Comparison of ENCODE assay signal across 24 mouse cellular contexts in the genomic region with DNA sequence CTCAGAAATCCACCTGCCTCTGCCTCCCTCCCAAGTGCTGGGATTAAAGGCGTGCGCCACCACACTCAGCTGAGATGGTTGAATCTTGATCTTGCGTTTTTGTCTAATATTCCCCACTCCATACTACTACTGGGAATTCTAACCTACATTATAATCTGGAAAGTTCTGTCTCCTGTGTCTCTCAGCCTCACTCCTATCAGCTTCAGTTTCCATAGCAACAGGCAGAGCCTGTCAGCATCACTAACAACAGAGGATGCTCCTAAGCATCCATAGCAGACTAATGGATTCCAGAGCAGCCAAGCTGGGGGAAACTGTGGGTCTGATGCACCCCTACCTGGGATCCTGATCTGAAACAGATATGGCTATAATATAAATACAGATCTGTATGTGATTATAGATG.
A peak's percentile ranks its signal among the peaks of the same experiment; 100 is the strongest.
DNase-seq lines count a peak whose midpoint lies in the region; ATAC-seq lines count a peak whose summit lies in the region.
"Had no signal": no experiment of that assay in that cellular context is flagged by ENCODE, and none has a peak within 500 bp of the region (broad histone marks: within the 10 kb centered on the region; RNA-seq: fewer than 3 reads in every experiment).

No protein-coding gene starts in this region.

- WGBS in forebrain, embryonic 15.5 days, result 92% methylated on average over 3 of the region's 3 CpGs
- 87% methylated on average over 3 of the region's 3 CpGs for WGBS in forebrain, embryonic 12.5 days
- WGBS in forebrain, embryonic 16.5 days, result 88% methylated on average over 3 of the region's 3 CpGs

- DNase-seq in layer of hippocampus, adult 9-11 months, result peak; percentile 34
- DNase-seq in layer of hippocampus, postnatal 25 days (ENCODE audit: extremely low spot score in 1 of 2, low spot score in 1 of 2), result no peak
- peak; percentile 9 for DNase-seq in retina, embryonic 14.5 days (ENCODE audit: low spot score)
- DNase-seq in cerebellum, adult 18-20 months, result no peak
- DNase-seq: adrenal gland, postnatal 25 days; cerebellum, adult 11 months; cerebellum, postnatal 10 days; gastrocnemius, adult 2 months; kidney, adult 11 months; kidney, postnatal 36 days; lung, adult 18-20 months; lung, postnatal 14 days; right cerebral cortex, adult 18-20 months; right cerebral cortex, postnatal 4 days; thymus, postnatal 14 days had no signal

- ATAC-seq in forebrain, embryonic 15.5 days (replicated peaks), result peak; percentile 63
- no peak for ATAC-seq in forebrain, embryonic 12.5 days (ENCODE audit: low FRiP score)
- ATAC-seq in forebrain, embryonic 16.5 days, result peak; percentile 67
- ATAC-seq: CD4-positive, CD25-positive, alpha-beta regulatory T cell, adult 4 months; liver, embryonic 12.5 days had no signal

- no peaks in the 10 kb centered on the region for H3K27me3 ChIP-seq in forebrain, embryonic 15.5 days
- no peaks in the 10 kb centered on the region for H3K27me3 ChIP-seq in forebrain, embryonic 12.5 days
- no peaks in the 10 kb centered on the region for H3K27me3 ChIP-seq in forebrain, embryonic 16.5 days (replicated peaks; ENCODE audit: control insufficient read depth, insufficient read depth, low read length)
- H3K27me3 ChIP-seq: embryonic facial prominence, embryonic 12.5 days; kidney, embryonic 15.5 days; limb, embryonic 13.5 days; liver, embryonic 12.5 days had no signal

- H3K4me3 ChIP-seq in forebrain, embryonic 15.5 days, result no peak overlapping the region
- no peak overlapping the region for H3K4me3 ChIP-seq in forebrain, embryonic 12.5 days (replicated peaks)
- H3K4me3 ChIP-seq in forebrain, embryonic 16.5 days (replicated peaks; ENCODE audit: low read length), result no peak overlapping the region
- H3K4me3 ChIP-seq: embryonic facial prominence, embryonic 12.5 days; gastrocnemius, adult 2 months; heart, embryonic 10.5 days; kidney, embryonic 15.5 days; limb, embryonic 13.5 days; liver, embryonic 12.5 days had no signal

- H3K4me2 ChIP-seq in forebrain, embryonic 15.5 days (replicated peaks), result no peak overlapping the region
- H3K4me2 ChIP-seq in forebrain, embryonic 12.5 days, result no peak overlapping the region
- no peak overlapping the region for H3K4me2 ChIP-seq in forebrain, embryonic 16.5 days (ENCODE audit: low read length)
- H3K4me2 ChIP-seq: embryonic facial prominence, embryonic 12.5 days; kidney, embryonic 15.5 days; limb, embryonic 13.5 days; liver, embryonic 12.5 days had no signal

- no peak overlapping the region for H3K9ac ChIP-seq in forebrain, embryonic 15.5 days (replicated peaks)
- no peak overlapping the region for H3K9ac ChIP-seq in forebrain, embryonic 12.5 days
- no peak overlapping the region for H3K9ac ChIP-seq in forebrain, embryonic 16.5 days (replicated peaks; ENCODE audit: low read depth, low read length)
- H3K9ac ChIP-seq: embryonic facial prominence, embryonic 12.5 days; kidney, embryonic 15.5 days; limb, embryonic 13.5 days; liver, embryonic 12.5 days had no signal

- no peak overlapping the region for H3K27ac ChIP-seq in forebrain, embryonic 15.5 days (replicated peaks)
- H3K27ac ChIP-seq in forebrain, embryonic 12.5 days, result no peak overlapping the region
- no peak overlapping the region for H3K27ac ChIP-seq in forebrain, embryonic 16.5 days (ENCODE audit: low read length)
- H3K27ac ChIP-seq: embryonic facial prominence, embryonic 12.5 days; gastrocnemius, adult 2 months; heart, embryonic 10.5 days; kidney, embryonic 15.5 days; limb, embryonic 13.5 days; liver, embryonic 12.5 days had no signal

- H3K36me3 ChIP-seq in forebrain, embryonic 15.5 days, result no peaks in the 10 kb centered on the region
- no peaks in the 10 kb centered on the region for H3K36me3 ChIP-seq in forebrain, embryonic 12.5 days (replicated peaks)
- no peaks in the 10 kb centered on the region for H3K36me3 ChIP-seq in forebrain, embryonic 16.5 days (ENCODE audit: control insufficient read depth, insufficient read depth)
- H3K36me3 ChIP-seq: embryonic facial prominence, embryonic 12.5 days; heart, embryonic 10.5 days; kidney, embryonic 15.5 days; limb, embryonic 13.5 days; liver, embryonic 12.5 days had no signal

- H3K9me3 ChIP-seq in forebrain, embryonic 15.5 days, result no peaks in the 10 kb centered on the region
- no peaks in the 10 kb centered on the region for H3K9me3 ChIP-seq in forebrain, embryonic 12.5 days
- H3K9me3 ChIP-seq in forebrain, embryonic 16.5 days (ENCODE audit: control insufficient read depth, low read length), result no peaks in the 10 kb centered on the region
- H3K9me3 ChIP-seq: embryonic facial prominence, embryonic 12.5 days; heart, embryonic 10.5 days; kidney, embryonic 15.5 days; limb, embryonic 13.5 days; liver, embryonic 12.5 days had no signal

- H3K4me1 ChIP-seq in forebrain, embryonic 15.5 days, result peaks cover 11% of the 10 kb centered on the region
- peaks cover 20% of the 10 kb centered on the region for H3K4me1 ChIP-seq in forebrain, embryonic 12.5 days
- H3K4me1 ChIP-seq in forebrain, embryonic 16.5 days (replicated peaks; ENCODE audit: control insufficient read depth, insufficient read depth, low read length), result peaks cover 4% of the 10 kb centered on the region; the same call in 1 of the 2 replicates
- H3K4me1 ChIP-seq: embryonic facial prominence, embryonic 12.5 days; kidney, embryonic 15.5 days; limb, embryonic 13.5 days; liver, embryonic 12.5 days had no signal

Comparison
In these comparisons a context has a peak if more than half of its experiments do, and no peak if none do; other contexts are left out.
1. DNase-seq: peak in layer of hippocampus, adult 9-11 months (single experiment) and retina, embryonic 14.5 days (single experiment); none in layer of hippocampus, postnatal 25 days (0 of 2) and cerebellum, adult 18-20 months (0 of 2).